Mouse (Mus musculus) layer of hippocampus, adult 9-10 months (tissue): ENCODE data around the gene D230025D16Rik.
"Not testable (repeated sequence)": the region's sequence is repeated elsewhere in the genome, so short reads cannot be mapped to it uniquely, and the experiment has no call there.

Experiments
- DNase-seq: peaks from one replicate; pipeline ENCODE4 v3.0.0; 2022; ENCODE audit warnings: low spot score

The D230025D16Rik gene

DNA sequence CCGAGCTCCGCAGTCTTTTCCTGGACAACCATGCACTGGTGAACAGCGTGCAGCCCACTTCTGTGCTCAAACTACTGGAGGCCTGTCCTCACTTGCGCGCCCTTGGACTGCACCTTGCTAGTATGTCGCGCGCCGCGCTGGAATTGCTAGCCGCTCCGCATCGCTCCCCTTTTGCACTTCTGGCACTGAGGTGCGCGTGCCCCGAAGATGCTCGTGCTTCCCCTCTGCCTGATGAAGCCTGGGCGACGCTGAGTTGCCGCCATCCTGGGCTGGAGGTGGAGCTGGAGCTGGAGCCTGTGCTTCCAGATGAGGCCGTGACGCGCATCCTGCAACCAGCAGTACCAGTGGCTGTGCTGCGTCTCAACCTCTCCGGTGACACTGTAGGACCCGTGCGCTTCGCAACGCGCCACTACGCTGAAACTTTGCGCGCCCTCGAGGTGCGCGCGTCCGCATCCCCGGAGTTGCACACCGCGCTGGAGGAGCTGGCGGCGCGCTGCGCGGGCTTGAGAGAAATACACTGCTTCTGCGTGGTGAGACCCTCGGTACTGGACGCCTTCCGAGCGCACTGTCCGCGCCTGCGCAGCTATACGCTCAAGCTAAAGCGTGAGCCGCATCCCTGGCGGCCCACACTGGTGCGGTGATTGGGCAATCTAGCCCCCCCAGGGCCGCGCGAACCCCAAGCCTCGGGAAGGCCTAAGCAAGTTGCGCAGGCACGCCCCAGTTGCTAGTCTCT is 43.6 kb downstream of the D230025D16Rik start:
- no peak for DNase-seq

DNA sequence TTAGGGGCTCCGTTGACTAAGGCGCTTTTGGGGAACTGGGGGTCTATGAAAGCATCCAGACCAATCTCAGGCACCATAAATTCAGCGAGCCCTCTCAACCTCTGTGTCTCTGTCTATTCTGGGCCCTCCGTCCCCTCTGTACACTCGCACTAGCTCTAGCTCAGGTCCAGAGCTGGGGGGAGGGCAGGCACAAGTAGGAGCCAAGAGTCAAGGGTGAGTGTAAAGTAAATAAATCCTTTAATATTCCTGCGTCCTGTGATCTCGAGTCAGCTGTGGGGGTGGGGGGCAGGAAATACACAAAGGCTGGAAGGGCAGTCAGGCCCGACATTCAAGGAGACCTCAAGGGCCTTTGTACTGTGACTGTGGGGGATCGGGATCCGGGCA is 44.1 kb downstream of the D230025D16Rik start:
- DNase-seq: no peak

GRCm38 (mm10) chr8:105269461-105269947 is 44.6 kb downstream of the D230025D16Rik start, which contains the start of gene Hsf4:
Gene Hsf4, plus strand, starts transcription at chr8:105269801.
- DNase-seq: no peak

DNA sequence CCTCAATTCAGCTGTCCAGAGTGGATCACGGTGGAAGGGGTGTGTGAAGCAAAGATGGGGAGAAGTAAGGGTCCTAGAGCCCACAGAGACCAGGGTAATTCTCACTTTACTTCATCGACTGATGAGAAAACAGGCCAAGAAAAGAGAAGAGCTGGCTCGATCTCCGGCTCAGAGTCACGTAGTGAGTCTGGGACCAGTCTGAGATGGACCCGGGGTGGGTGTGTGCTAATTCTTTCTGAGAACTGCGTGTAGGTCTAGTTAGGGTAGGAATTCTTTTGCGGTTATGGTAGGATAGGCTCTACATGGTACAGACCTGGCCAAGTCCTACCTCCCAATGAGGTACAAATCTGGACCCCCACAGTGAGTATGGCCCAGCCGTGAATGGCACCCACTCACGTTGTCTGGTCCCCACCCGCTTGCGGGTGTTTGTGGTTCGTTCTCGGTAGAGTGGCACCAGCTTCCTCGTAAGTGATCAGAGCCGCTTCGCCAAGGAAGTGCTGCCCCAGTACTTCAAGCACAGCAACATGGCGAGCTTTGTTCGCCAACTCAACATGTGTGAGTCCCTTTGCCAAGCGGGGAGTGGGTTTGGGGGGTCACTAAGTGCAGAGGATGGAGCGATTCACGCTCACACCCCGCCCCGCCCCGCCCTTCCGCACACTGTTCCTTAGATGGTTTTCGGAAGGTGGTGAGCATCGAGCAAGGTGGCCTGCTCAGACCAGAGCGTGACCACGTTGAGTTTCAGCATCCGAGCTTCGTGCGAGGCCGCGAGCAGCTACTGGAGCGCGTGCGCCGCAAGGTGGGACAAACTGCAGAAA is 45.4 kb downstream of the D230025D16Rik start:
- DNase-seq: no peak

GRCm38 (mm10) chr8:105270916-105271186 is 45.9 kb downstream of the D230025D16Rik start:
- DNase-seq: no peak

GRCm38 (mm10) chr8:105275387-105275786 is 50.4 kb downstream of the D230025D16Rik start:
- no peak for DNase-seq

GRCm38 (mm10) chr8:105275840-105276239 is 50.9 kb downstream of the D230025D16Rik start, which contains the start of gene Nol3:
Gene Nol3, plus strand, starts transcription at chr8:105276140.
- no peak for DNase-seq

DNA sequence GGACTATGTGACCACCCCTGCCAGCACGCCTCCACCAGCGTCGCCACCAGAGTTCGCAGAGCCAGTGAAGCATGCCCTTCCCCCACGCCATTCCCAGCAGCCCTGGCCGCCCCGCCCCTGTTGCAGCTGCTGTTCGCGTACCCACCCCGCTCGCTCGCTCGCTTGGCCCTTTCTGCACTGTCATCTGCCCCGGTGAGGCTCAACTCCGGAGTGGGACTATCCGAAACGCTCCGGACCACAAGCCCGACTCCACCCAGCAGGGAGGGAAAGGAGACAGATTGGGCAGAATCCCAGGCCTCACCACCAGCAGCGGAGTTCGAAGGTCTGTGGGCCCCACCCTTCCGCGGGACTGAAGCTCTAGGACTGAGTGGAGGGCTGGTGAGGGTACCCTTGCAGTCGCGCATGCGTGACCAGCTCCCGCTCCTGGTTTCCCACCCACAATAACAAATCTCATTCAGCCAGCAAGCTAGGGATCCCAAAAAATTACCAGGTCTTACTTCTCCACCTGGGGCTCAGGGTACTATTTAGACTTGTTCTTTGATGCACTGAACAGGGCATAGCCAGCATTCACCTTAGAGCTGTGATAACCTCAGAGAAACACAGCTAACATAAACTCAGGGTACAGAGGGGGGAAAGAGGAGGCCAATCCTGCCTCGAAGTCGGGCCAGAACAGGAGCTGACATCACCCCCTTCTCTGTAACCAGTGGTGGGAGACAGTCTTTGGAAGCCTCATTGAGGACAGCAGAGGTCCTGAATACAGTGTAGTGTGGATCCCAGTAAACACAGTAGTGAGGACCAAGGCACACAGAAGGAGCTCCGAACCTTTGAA is 51.6 kb downstream of the D230025D16Rik start:
- DNase-seq: no peak

- DNase-seq: peak; percentile 74
Observed at GRCm38 (mm10) chr8:105278911-105279334, 54.0 kb downstream of the D230025D16Rik start.

DNA sequence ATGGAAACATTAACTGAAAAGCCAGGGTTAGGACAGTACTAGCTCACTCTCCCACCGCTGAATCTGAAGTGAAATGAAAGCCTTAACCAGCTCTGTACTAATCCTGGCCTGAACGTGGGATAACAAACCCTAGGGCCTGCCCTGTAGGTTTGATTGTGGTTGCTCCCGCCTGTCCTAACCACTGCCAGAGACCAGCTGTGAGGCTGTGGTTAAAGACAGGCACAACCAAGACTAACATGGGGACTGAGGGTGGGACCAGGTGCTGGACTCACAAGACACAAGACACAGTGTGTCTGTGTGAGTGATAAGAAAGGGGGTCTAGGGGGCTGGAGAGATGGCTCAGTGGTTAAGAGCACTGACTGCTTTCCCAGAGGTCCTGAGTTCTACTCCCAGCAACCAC is 55.6 kb downstream of the D230025D16Rik start:
- no peak for DNase-seq

GRCm38 (mm10) chr8:105281821-105282220 is 56.9 kb downstream of the D230025D16Rik start:
- DNase-seq: no peak

GRCm38 (mm10) chr8:105282239-105282638 is 57.3 kb downstream of the D230025D16Rik start:
- no peak for DNase-seq

DNA sequence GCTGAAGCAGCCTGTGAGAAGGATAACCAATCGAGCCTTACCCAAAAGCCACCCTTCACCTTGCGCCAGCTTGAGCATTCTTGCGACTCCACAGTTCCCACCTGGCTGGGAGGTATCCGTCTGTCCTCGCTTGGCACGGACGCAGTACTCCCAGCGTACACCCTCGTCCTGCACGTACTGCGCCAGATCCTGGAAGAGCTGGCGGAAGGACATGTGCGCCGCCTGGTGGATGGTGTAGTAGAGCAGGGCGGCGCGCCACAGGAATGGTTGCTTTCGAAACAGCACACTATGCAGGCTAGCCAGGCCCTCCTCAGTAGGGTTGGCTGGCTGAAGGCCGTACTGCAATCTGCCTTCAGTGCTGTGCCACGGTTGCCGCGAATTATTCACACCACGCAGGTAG is 58.1 kb downstream of the D230025D16Rik start:
- no peak for DNase-seq

- no peak for DNase-seq
Observed at GRCm38 (mm10) chr8:105285514-105285913, 60.6 kb downstream of the D230025D16Rik start.

- no peak for DNase-seq
Observed at GRCm38 (mm10) chr8:105286907-105287306, 62.0 kb downstream of the D230025D16Rik start.

- DNase-seq: no peak
Observed at GRCm38 (mm10) chr8:105288231-105288630, 63.3 kb downstream of the D230025D16Rik start.

DNA sequence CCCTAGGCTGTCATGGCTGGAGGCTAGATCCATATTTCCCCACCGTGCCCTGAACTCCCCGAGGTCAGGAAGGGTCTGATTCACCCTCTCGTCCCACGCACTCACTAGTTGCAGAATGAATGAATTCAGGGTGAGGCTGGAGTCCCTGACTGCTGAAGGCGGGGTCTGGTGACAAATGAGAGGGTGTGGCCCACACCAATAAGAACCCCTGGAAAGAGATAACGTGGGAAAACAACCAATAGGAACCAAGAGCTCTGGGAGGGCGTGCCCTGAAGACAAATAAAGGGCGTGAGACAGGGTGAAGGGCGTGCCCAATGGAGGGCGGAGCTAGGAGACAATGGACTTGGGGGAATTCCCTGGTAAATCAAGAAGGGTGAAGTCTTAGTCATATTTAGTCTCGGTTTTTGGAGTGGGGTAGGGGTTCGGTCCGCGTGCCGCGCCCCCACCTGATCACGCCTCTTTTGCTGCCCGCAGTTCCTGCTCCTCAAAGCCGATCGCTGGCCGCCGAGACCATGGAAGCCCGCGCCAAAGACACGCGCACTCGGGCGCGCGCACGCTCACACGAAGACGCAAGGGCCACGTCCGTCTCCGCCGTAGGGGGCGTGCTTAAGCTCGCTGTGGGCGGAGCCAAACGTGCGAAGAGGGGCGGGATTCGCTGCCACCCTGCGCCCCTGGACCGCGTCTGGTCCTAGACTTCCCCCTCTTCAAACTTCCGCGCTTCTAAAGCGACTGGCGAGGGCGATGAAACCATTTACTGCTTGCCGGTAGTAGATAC is 64.2 kb downstream of the D230025D16Rik start:
- DNase-seq: peak; percentile 90

DNA sequence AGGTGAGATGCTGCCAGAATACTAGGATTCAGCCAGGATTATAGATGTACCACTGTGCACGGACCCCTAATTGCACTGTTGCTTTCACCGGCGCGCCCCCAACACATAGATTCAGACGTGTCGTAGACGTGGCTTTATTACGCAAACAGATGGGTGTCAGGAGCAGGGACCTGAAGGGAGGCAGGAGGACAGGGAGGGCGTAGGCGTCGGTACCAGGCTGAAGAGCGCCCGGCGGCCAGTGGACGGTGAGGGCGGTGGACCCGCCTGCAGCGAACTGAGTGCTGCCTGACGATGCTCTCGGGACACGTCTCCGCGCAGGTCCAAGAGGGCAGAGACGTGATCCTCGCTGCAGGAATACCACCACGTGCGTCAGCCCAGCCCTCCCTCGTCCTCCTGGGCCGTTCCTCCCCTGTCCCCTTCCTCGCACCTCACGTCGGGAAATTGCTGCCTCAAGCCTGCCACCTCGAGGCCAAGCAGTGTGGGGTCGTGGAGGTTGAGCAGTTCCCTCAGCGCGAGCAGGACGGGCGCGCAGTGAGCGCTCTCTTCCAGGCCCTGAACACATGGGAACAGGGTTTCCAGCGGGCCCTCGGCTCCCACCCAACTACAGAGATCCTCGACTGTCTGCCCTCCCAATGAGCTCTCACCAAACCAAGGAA is 65.0 kb downstream of the D230025D16Rik start, which contains the start of gene 4931428F04Rik:
Gene 4931428F04Rik (minus strand): TSS at position 60 of the 656 bp plus-strand sequence.
- DNase-seq: no peak

DNA sequence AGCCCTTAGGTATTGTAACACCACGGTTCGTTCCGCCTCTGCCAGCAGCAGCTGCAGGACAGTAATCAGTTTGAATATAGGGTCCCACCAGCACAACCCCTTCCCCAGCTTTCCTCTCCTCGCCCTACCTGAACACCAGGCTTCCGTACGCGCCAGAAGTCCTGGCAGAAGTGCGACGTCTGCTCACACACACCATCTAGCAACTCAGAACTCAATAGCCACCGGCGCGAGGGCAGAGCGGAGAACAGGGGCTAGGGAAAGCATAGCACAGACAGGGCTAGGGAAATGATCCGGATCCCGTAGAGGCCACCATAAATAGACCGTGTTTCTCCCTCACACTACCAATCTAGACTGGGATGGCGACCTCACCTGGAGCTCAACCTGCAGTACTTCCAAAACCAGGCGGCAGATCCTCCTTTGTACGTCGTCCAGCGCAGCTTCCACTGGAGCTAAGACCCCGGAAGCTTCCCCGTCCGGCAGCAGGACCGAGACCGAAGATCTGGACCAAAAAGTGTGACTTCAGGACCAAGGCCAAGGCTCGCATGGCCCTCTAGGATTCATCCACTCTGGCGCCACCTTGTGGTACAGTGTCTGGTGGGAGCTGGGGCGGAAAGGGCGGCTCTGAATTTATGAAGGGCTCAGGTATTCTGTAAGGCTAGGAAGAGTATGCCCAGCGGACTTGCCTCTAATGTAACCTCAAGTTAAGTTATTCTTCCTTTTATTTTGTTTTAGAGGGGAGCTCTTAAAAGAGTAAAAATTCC is 65.8 kb downstream of the D230025D16Rik start:
- peak; percentile 63 for DNase-seq

GRCm38 (mm10) chr8:105291364-105291763 is 66.4 kb downstream of the D230025D16Rik start:
- DNase-seq: not testable (repeated sequence)
